In genomic region chr3:127363512-127363911, GRCm38 (mm10) we compare ENCODE assay signal across 13 mouse cellular contexts.
DNase-seq lines count a peak whose midpoint lies in the region; ATAC-seq and TF ChIP-seq lines count a peak whose summit lies in the region.
"Had no signal": no experiment of that assay in that cellular context is flagged by ENCODE, and none has a peak within 500 bp of the region (broad histone marks: within the 10 kb centered on the region; RNA-seq: fewer than 3 reads in every experiment).

No protein-coding gene starts in this region.

- no peak for TF ChIP-seq EP300 in ES-Bruce4 (IDR thresholded peaks at IDR 0.05; ENCODE audit: insufficient read depth, low read depth, low read length)

- H3K4me3 ChIP-seq in hindbrain, embryonic 14.5 days (replicated peaks; ENCODE audit: low read length) = no peak overlapping the region
- H3K4me3 ChIP-seq in hindbrain, embryonic 10.5 days = no peak overlapping the region
- H3K4me3 ChIP-seq in ES-Bruce4 (ENCODE audit: low read depth, low read length) = peak overlapping the region; percentile 52
- H3K4me3 ChIP-seq in lung, adult 2 months (replicated peaks; ENCODE audit: extremely low read depth, low read depth, low read length) = no peak overlapping the region
- H3K4me3 ChIP-seq: limb, embryonic 15.5 days; myocyte had no signal

- no peaks in the 10 kb centered on the region for H3K9me3 ChIP-seq in hindbrain, embryonic 14.5 days (ENCODE audit: control insufficient read depth, low read length)
- H3K9me3 ChIP-seq in hindbrain, embryonic 10.5 days = no peaks in the 10 kb centered on the region
- no peaks in the 10 kb centered on the region for H3K9me3 ChIP-seq in ES-Bruce4 (replicated peaks; ENCODE audit: control insufficient read depth, insufficient read depth, low read length, poor library complexity, severe bottlenecking)
- H3K9me3 ChIP-seq: G1E; limb, embryonic 15.5 days had no signal

- no peaks in the 10 kb centered on the region for H3K36me3 ChIP-seq in hindbrain, embryonic 14.5 days (replicated peaks; ENCODE audit: control insufficient read depth, insufficient read depth)
- H3K36me3 ChIP-seq in hindbrain, embryonic 10.5 days = no peaks in the 10 kb centered on the region
- H3K36me3 ChIP-seq in ES-Bruce4 (ENCODE audit: control insufficient read depth, insufficient read depth, low read length, poor library complexity, severe bottlenecking) = no peaks in the 10 kb centered on the region
- H3K36me3 ChIP-seq: limb, embryonic 15.5 days had no signal

- WGBS in hindbrain, embryonic 14.5 days = 78% methylated on average over 15 of the region's 15 CpGs
- WGBS in hindbrain, embryonic 10.5 days = 92% methylated on average over 15 of the region's 15 CpGs
- 88% methylated on average over 15 of the region's 15 CpGs for WGBS in lung, adult 2 months

- no peak for TF ChIP-seq CTCF in ES-Bruce4 (IDR thresholded peaks at IDR 0.05; ENCODE audit: low read depth, low read length)
- TF ChIP-seq CTCF in lung, adult 2 months (IDR thresholded peaks at IDR 0.05; ENCODE audit: insufficient read depth, low read length) = no peak

- no peak overlapping the region for H3K9ac ChIP-seq in hindbrain, embryonic 14.5 days
- H3K9ac ChIP-seq in ES-Bruce4 (ENCODE audit: low read depth, poor library complexity, severe bottlenecking) = no peak overlapping the region; the same call in 1 of the 2 replicates
- H3K9ac ChIP-seq: limb, embryonic 15.5 days had no signal

- no peak for DNase-seq in hindbrain, embryonic 14.5 days (ENCODE audit: low spot score)
- DNase-seq in hindbrain, embryonic 10.5 days (ENCODE audit: low spot score) = no peak
- DNase-seq in 3134 (ENCODE audit: extremely low read depth, insufficient read length, low spot score) = peak; percentile 13
- peak; percentile 49 to 69 for DNase-seq in cerebellum, postnatal 25 days
- no peak for DNase-seq in lung, adult 2 months
- no peak for DNase-seq in embryo, embryonic 11 days
- DNase-seq: adrenal gland, adult 2 months; kidney, postnatal 25 days; lung, postnatal 10 days had no signal

- H3K4me2 ChIP-seq in hindbrain, embryonic 14.5 days (replicated peaks) = no peak overlapping the region
- H3K4me2 ChIP-seq: limb, embryonic 15.5 days had no signal

- peaks cover 12% of the 10 kb centered on the region; the same call in 1 of the 2 replicates for H3K4me1 ChIP-seq in hindbrain, embryonic 14.5 days (replicated peaks; ENCODE audit: control insufficient read depth, insufficient read depth, low read length)
- H3K4me1 ChIP-seq in hindbrain, embryonic 10.5 days (replicated peaks) = peaks cover 10% of the 10 kb centered on the region
- H3K4me1 ChIP-seq in ES-Bruce4 (ENCODE audit: control insufficient read depth, insufficient read depth, low read length) = no peaks in the 10 kb centered on the region
- H3K4me1 ChIP-seq in lung, adult 2 months (ENCODE audit: control insufficient read depth, insufficient read depth, low read length) = no peaks in the 10 kb centered on the region
- H3K4me1 ChIP-seq: limb, embryonic 15.5 days had no signal

- no peak for TF ChIP-seq POLR2A in ES-Bruce4 (IDR thresholded peaks at IDR 0.05; ENCODE audit: insufficient read depth, low read length)
- no peak for TF ChIP-seq POLR2A in lung, adult 2 months (IDR thresholded peaks at IDR 0.05; ENCODE audit: borderline replicate concordance, extremely low read depth, low read depth, low read length)

- no peak for ATAC-seq in hindbrain, embryonic 14.5 days (ENCODE audit: low FRiP score)

- 0 out of 2 replicates have a peak overlapping the region, but pooled peaks have one; percentile 16 for H3K27ac ChIP-seq in hindbrain, embryonic 14.5 days
- H3K27ac ChIP-seq in hindbrain, embryonic 10.5 days = no peak overlapping the region
- H3K27ac ChIP-seq in ES-Bruce4 (ENCODE audit: insufficient read depth, low read length) = no peak overlapping the region
- H3K27ac ChIP-seq: limb, embryonic 15.5 days had no signal

- no peaks in the 10 kb centered on the region for H3K27me3 ChIP-seq in hindbrain, embryonic 14.5 days (ENCODE audit: control insufficient read depth, insufficient read depth, low read length)
- no peaks in the 10 kb centered on the region for H3K27me3 ChIP-seq in hindbrain, embryonic 10.5 days (ENCODE audit: insufficient read depth, poor library complexity, severe bottlenecking)
- H3K27me3 ChIP-seq in ES-Bruce4 (ENCODE audit: control insufficient read depth, insufficient read depth, low read length, poor library complexity, severe bottlenecking) = no peaks in the 10 kb centered on the region
- H3K27me3 ChIP-seq: limb, embryonic 15.5 days had no signal

Comparison
In these comparisons a context has a peak if more than half of its experiments do, and no peak if none do; other contexts are left out.
1. DNase-seq: peak in 3134 (single experiment) and cerebellum, postnatal 25 days (2 of 2); none in hindbrain, embryonic 14.5 days (single experiment), hindbrain, embryonic 10.5 days (single experiment), lung, adult 2 months (single experiment) and embryo, embryonic 11 days (single experiment).